Mouse (Mus musculus) forebrain, embryonic 12.5 days (tissue): Measurements from ENCODE around the gene Hivep1. TPM values are rescaled to one million over a fixed set of nuclear protein-coding genes. Genes with fewer than 3 reads are reported as not detected.

Source experiments
- ATAC-seq: fragments of 200-750 bp; cut with Nextera tagmentation; 2 replicates; pipeline ENCODE4 v1.8.0; 2017; ENCODE audit warnings: moderate TSS enrichment; ENCODE audit not compliant: low FRiP score
- H3K27ac ChIP-seq: fragments of 300-500 bp; sonication (generic); 2 replicates; pipeline ENCODE4 v1.5.1; 2016; ENCODE audit warnings: mild to moderate bottlenecking
- H3K27me3 ChIP-seq: fragments of 300-500 bp; sonication (generic); 2 replicates; pipeline ENCODE4 v1.6.1; 2016; ENCODE audit warnings: mild to moderate bottlenecking
- H3K36me3 ChIP-seq: fragments of 300-500 bp; sonication (generic); replicated peaks from 2 replicates; pipeline ENCODE4 v1.6.1; 2016; ENCODE audit warnings: mild to moderate bottlenecking
- H3K4me1 ChIP-seq: fragments of 300-500 bp; sonication (generic); 2 replicates; pipeline ENCODE4 v1.6.1; 2016
- H3K4me2 ChIP-seq: fragments of 300-500 bp; sonication (generic); 2 replicates; pipeline ENCODE4 v1.6.1; 2016; ENCODE audit warnings: mild to moderate bottlenecking, moderate library complexity
- H3K4me3 ChIP-seq: fragments of 300-500 bp; sonication (generic); replicated peaks from 2 replicates; pipeline ENCODE4 v1.5.1; 2016; ENCODE audit warnings: mild to moderate bottlenecking
- H3K9ac ChIP-seq: fragments of 300-500 bp; sonication (generic); 2 replicates; pipeline ENCODE4 v1.6.1; 2016; ENCODE audit warnings: mild to moderate bottlenecking
- H3K9me3 ChIP-seq: fragments of 300-500 bp; sonication (generic); 2 replicates; pipeline ENCODE4 v1.6.1; 2016
- WGBS: fragments of 180-500 bp; shearing (Covaris S2); methylation state at CpG from one replicate; pipeline ENCODE4 v1.1.7; 2016; 5-methylcytosine and 5-hydroxymethylcytosine counted together
- polyA plus RNA-seq: library from polyadenylated mRNA; unstranded; fragments of >200 nt; fragmentation: Nextera tagmentation; extraction: Ambion mirVana; gene quantifications from 2 replicates; pipeline ENCODE4 v1.2.1, GENCODE M21; 2016

The Hivep1 gene
- polyA plus RNA-seq, 1 experiment from 2014 or later = 17.4 TPM

GRCm38 (mm10) chr13:42193016-42193415, 141.2 kb downstream of the Hivep1 start:
- H3K9me3 ChIP-seq = no peaks in the 10 kb centered on the region
- H3K4me3 ChIP-seq = no peak overlapping the region
- ATAC-seq = no peak
- H3K9ac ChIP-seq = no peak overlapping the region
- H3K27ac ChIP-seq = no peak overlapping the region
- peaks cover 5% of the 10 kb centered on the region for H3K4me1 ChIP-seq
- no peak overlapping the region for H3K4me2 ChIP-seq
- H3K27me3 ChIP-seq = no peaks in the 10 kb centered on the region
- 7% methylated on average over 9 of the region's 9 CpGs for WGBS
- no peaks in the 10 kb centered on the region for H3K36me3 ChIP-seq

- ATAC-seq = no peak
- WGBS = 88% methylated on average over 7 of the region's 7 CpGs
- no peaks in the 10 kb centered on the region for H3K27me3 ChIP-seq
- H3K36me3 ChIP-seq = no peaks in the 10 kb centered on the region
- no peak overlapping the region for H3K4me3 ChIP-seq
- 0 out of 2 replicates have a peak, but pooled peaks cover 8% of the 10 kb centered on the region for H3K9me3 ChIP-seq
- no peak overlapping the region for H3K27ac ChIP-seq
- H3K4me2 ChIP-seq = no peak overlapping the region
- H3K4me1 ChIP-seq = peaks cover 5% of the 10 kb centered on the region
- H3K9ac ChIP-seq = no peak overlapping the region
These were observed 143.8 kb downstream of the Hivep1 start for GRCm38 (mm10) chr13:42195671-42196070.

GRCm38 (mm10) chr13:42197656-42198055, 145.8 kb downstream of the Hivep1 start:
- ATAC-seq = no peak
- Histone ChIP-seq H3K9me3 (0 out of 2 replicates have a peak, but pooled peaks cover 8% of the 10 kb centered on the region), H3K36me3 (no peaks in the 10 kb centered on the region), H3K27me3 (no peaks in the 10 kb centered on the region), H3K4me3 (no peak overlapping the region), H3K4me2 (no peak overlapping the region), H3K4me1 (peaks cover 5% of the 10 kb centered on the region), H3K27ac (no peak overlapping the region), H3K9ac (no peak overlapping the region)
- 92% methylated on average over 2 of the region's 2 CpGs for WGBS

- no peaks in the 10 kb centered on the region for H3K4me1 ChIP-seq
- H3K4me2 ChIP-seq = no peak overlapping the region
- no peak overlapping the region for H3K27ac ChIP-seq
- 88% methylated on average over 6 of the region's 6 CpGs for WGBS
- no peak overlapping the region for H3K9ac ChIP-seq
- no peak for ATAC-seq
- no peaks in the 10 kb centered on the region for H3K36me3 ChIP-seq
- no peak overlapping the region for H3K4me3 ChIP-seq
- no peaks in the 10 kb centered on the region for H3K27me3 ChIP-seq
- no peaks in the 10 kb centered on the region for H3K9me3 ChIP-seq
These were observed 161.7 kb downstream of the Hivep1 start for GRCm38 (mm10) chr13:42213556-42213955.

GRCm38 (mm10) chr13:42222401-42222800, 170.6 kb downstream of the Hivep1 start:
- Histone ChIP-seq H3K36me3 (no peaks in the 10 kb centered on the region), H3K9ac (no peak overlapping the region), H3K27ac (no peak overlapping the region), H3K4me3 (no peak overlapping the region), H3K4me1 (no peaks in the 10 kb centered on the region), H3K9me3 (no peaks in the 10 kb centered on the region), H3K27me3 (no peaks in the 10 kb centered on the region), H3K4me2 (no peak overlapping the region)
- ATAC-seq = no peak
- WGBS = 95% methylated on average over 7 of the region's 7 CpGs

- Histone ChIP-seq H3K36me3 (no peaks in the 10 kb centered on the region), H3K4me2 (no peak overlapping the region), H3K4me3 (no peak overlapping the region), H3K9me3 (no peaks in the 10 kb centered on the region), H3K4me1 (no peaks in the 10 kb centered on the region), H3K27ac (no peak overlapping the region), H3K27me3 (no peaks in the 10 kb centered on the region), H3K9ac (no peak overlapping the region)
- 95% methylated on average over 10 of the region's 10 CpGs for WGBS
- ATAC-seq = no peak
These were observed 177.0 kb downstream of the Hivep1 start for GRCm38 (mm10) chr13:42228849-42229248.

- 82% methylated on average over 9 of the region's 9 CpGs for WGBS
- Histone ChIP-seq H3K27ac (no peak overlapping the region), H3K9me3 (no peaks in the 10 kb centered on the region), H3K4me1 (no peaks in the 10 kb centered on the region), H3K4me3 (no peak overlapping the region), H3K36me3 (no peaks in the 10 kb centered on the region), H3K9ac (no peak overlapping the region), H3K4me2 (no peak overlapping the region), H3K27me3 (no peaks in the 10 kb centered on the region)
- no peak for ATAC-seq
These were observed 182.1 kb downstream of the Hivep1 start for GRCm38 (mm10) chr13:42233741-42234419.

- WGBS = 92% methylated on average over 3 of the region's 3 CpGs
- no peak overlapping the region for H3K4me2 ChIP-seq
- peaks cover 10% of the 10 kb centered on the region; the same call in 1 of the 2 replicates for H3K4me1 ChIP-seq
- H3K36me3 ChIP-seq = no peaks in the 10 kb centered on the region
- H3K27me3 ChIP-seq = no peaks in the 10 kb centered on the region
- no peaks in the 10 kb centered on the region for H3K9me3 ChIP-seq
- no peak for ATAC-seq
- no peak overlapping the region for H3K4me3 ChIP-seq
- no peak overlapping the region for H3K27ac ChIP-seq
- H3K9ac ChIP-seq = no peak overlapping the region
These were observed 186.7 kb downstream of the Hivep1 start for GRCm38 (mm10) chr13:42238520-42238919.

GRCm38 (mm10) chr13:42242131-42242530, 190.3 kb downstream of the Hivep1 start:
- 8% methylated on average over 3 of the region's 3 CpGs for WGBS

More at GRCm38 (mm10) chr13:42242131-42242530, 190.3 kb downstream of the Hivep1 start:
- H3K27ac ChIP-seq = no peak overlapping the region
- H3K9me3 ChIP-seq = no peaks in the 10 kb centered on the region
- no peak overlapping the region for H3K9ac ChIP-seq
- H3K4me3 ChIP-seq = no peak overlapping the region
- ATAC-seq = no peak
- no peaks in the 10 kb centered on the region for H3K36me3 ChIP-seq
- peaks cover 10% of the 10 kb centered on the region; the same call in 1 of the 2 replicates for H3K4me1 ChIP-seq
- no peaks in the 10 kb centered on the region for H3K27me3 ChIP-seq
- H3K4me2 ChIP-seq = no peak overlapping the region

Other genes starting within 250 kb of the Hivep1 start
- gene Adtrp, start 204.3 kb upstream of the Hivep1 start, polyA plus RNA-seq = 0.19 and 0.24 TPM in 2 replicates
- gene Edn1, start 249.5 kb downstream of the Hivep1 start, polyA plus RNA-seq = 0.62 and 1.5 TPM in 2 replicates